Mouse (Mus musculus): Measurements from ENCODE around the gene Ctr9.
A peak's percentile ranks its signal among the peaks of the same experiment; 100 is the strongest.

Ctr9 gene

GRCm38 (mm10) chr7:111029046-111029553 lies 349 bp downstream of the Ctr9 start:
- no peak for DNase-seq (ENCODE audit: low spot score in 2 of 2)

DNA sequence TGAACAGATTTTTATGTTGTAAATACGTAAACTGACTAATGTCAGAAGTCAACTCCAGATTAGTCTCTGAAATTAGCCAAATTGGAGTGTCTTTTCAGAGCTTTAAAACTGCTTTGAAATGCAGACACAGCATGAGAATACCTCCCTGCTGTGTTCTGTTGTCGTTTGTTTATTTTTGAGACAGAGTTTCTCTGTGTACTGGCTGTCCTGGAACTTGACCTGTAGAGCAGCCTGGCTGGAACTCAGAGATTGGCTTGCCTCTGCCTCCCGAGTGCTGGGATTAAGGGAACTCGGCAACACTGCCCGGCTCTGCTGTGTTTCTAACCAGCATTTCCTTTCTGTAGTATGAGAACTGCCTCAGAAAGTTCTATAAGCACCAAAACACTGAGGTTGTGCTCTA lies 20.2 kb downstream of the Ctr9 start:
- DNase-seq (ENCODE audit: low spot score in 2 of 2): no peak

DNA sequence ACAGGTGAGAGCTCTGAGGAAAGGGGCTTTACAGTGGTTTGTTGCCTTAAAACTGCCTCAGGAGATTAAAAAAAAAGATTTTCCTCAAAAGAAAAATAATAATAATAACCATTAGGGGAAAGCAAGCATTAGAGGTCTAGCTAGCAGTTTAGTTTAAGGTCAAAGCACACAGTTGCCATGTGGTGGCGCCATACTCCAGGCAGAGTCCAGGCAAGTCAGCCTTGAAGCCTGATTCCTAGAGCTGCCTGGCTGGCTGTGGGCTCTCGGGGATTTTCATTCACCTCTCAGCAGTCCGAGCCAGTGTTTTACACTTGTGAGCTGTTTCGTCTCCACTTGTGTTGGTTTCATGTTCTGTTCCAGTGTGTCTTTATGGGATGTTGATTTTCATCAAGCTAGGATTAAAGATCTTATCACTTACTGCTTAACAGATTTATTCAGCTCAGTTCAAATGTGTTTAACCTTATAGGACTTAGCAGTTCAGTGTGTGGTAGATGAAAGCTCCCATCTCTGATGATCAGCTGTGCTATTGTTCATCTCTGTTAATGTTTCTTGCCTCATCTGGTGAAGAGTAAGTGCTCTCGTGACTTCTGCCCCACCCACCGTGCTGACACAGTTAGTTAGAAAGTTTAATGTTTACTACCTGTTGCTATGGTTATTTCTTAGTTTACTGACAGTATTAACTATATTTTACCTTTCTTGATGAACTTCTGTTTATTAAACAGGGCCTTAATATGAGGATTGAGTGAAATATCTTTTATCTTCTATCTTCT lies 21.1 kb downstream of the Ctr9 start:
- peak; percentile 64 to 82 for DNase-seq (ENCODE audit: low spot score in 2 of 2)

- DNase-seq (ENCODE audit: low spot score in 2 of 2): no peak
Observed at GRCm38 (mm10) chr7:111055221-111055620, 26.5 kb downstream of the Ctr9 start.

DNA sequence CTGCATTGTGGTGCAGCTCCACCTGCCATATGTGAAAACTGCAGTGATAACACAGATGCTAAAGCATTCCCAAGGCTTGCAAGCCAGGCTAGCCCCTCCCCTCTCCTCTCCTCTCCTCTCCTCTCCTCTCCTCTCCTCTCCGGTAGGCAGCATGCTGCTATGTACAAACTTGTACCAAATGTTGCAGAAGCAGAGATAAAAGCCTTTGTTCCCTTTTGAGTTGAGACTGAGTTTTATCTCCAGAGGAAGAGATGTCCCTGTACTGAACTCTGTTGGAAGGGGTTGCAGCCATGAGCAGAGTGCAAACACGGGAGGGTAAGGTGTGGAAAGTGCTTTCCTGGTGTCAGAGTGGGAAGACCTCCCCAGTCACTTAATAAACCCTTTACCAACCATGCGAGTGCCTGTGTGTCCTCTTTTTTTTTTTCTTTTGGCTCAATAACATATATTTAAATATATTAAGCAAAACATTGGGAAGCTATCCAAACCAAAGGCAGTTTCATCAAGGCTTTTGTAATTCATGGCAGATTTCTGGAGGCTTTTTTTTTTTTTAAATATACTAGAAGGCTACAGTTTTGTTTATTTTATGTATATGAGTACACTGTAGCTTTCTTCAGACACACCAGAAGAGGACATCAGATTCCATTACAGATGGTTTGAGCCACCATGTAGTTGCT lies 27.4 kb downstream of the Ctr9 start:
- DNase-seq (ENCODE audit: low spot score in 2 of 2): no peak

- no peak for DNase-seq (ENCODE audit: low spot score in 2 of 2)
Observed at GRCm38 (mm10) chr7:111059527-111059926, 30.8 kb downstream of the Ctr9 start.

DNA sequence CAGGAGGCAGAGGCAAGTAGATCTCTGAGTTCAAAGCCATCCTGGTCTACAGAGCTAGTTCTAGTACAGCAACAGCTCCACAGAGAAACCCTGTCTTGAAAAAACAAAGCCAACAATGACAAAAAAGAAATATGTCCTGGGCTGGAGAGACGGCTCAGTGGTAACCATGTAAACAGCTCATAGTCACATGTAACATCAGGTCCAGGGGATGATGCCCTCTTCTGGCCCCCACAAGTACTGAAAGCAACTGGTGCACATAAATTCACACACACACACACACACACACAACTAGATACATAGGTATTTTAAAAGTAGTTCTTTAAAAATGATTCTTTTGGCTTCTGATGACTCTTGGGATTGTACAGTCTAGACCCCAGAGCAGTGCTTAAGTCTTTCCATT lies 34.2 kb downstream of the Ctr9 start:
- no peak for DNase-seq (ENCODE audit: low spot score in 2 of 2)

DNA sequence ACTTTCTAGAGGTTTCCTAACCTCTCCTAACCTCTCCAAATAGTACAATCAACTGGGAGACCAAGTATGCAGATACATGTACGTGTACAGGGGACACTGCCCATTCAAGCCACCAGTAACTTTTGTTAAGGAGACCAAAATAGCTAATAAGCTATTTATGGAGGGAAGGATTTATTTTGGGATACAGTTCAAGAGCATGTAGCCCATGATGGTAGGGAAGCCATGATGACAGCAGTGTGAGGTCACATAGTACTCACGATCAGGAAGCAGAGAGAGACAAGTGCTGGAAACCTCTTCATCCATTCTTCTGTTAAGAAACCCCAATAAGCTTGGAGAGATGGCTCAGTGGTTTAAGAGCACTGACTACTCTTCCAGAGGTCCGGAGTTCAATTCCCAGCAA lies 39.4 kb downstream of the Ctr9 start:
- no peak for DNase-seq (ENCODE audit: low spot score in 2 of 2)

- DNase-seq (ENCODE audit: low spot score in 2 of 2): peak in 1 of 2 experiments; percentile 48
Observed at GRCm38 (mm10) chr7:111069439-111070166, 40.9 kb downstream of the Ctr9 start.

DNA sequence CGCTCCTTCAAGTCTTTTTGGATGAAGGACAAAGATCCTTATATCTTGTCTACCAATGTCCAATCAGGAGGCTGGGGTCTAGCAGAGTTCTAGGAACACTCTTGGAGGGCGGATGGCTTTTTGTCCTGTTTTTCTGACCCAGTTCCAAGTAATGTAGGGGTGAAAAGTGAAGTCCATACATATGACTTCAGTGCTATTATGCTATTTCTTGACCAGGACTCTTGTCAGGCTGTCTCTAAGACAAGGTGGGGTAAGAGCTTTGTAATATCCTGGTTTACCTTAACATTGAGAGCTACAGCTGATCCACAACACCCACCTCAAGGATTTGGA lies 41.4 kb downstream of the Ctr9 start:
- no peak for DNase-seq (ENCODE audit: low spot score in 2 of 2)

- DNase-seq (ENCODE audit: low spot score in 2 of 2): no peak
Observed at GRCm38 (mm10) chr7:111072410-111072809, 43.7 kb downstream of the Ctr9 start.

DNA sequence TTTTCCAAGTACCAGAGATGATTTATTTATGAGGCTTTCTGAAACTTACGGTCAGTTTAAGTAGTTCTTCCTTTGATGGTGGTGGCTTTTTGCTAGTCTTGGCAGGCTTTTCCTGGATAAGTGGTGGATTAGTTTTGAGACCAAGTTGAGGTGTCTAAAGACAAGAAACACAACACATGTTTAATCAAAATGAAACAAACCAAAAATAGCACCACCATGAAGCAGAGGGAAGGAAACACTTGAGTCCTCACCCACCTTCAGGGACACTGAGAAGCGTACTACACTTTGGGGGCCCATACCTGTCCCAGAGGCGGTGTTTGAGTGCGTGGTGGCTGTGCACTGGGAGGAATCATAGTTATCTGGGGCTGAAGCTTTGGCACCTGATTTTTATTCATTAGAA lies 46.5 kb downstream of the Ctr9 start:
- DNase-seq (ENCODE audit: low spot score in 2 of 2): no peak

- no peak for DNase-seq (ENCODE audit: low spot score in 2 of 2)
Observed at GRCm38 (mm10) chr7:111078271-111078670, 49.5 kb downstream of the Ctr9 start.

DNA sequence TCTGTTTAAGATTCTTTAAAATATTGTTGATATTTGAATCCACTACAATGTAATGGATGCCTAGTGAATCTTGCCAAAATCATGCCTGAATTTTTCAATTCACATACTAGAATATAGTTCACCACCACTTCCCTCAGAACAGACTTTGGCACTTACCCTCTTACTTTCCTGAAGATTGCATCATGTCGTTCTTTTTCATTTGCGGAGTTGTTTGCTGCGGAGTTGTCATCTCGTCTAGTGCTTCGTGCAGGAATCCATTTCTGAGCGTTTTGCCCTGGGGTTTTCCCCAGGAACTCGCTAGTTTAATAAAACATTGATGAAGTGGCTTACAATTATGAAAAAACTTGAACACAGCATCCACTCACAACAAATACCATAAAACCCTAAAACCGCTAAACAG lies 51.3 kb downstream of the Ctr9 start:
- DNase-seq (ENCODE audit: low spot score in 2 of 2): no peak

GRCm38 (mm10) chr7:111080876-111081275 lies 52.1 kb downstream of the Ctr9 start:
- DNase-seq (ENCODE audit: low spot score in 2 of 2): no peak

DNA sequence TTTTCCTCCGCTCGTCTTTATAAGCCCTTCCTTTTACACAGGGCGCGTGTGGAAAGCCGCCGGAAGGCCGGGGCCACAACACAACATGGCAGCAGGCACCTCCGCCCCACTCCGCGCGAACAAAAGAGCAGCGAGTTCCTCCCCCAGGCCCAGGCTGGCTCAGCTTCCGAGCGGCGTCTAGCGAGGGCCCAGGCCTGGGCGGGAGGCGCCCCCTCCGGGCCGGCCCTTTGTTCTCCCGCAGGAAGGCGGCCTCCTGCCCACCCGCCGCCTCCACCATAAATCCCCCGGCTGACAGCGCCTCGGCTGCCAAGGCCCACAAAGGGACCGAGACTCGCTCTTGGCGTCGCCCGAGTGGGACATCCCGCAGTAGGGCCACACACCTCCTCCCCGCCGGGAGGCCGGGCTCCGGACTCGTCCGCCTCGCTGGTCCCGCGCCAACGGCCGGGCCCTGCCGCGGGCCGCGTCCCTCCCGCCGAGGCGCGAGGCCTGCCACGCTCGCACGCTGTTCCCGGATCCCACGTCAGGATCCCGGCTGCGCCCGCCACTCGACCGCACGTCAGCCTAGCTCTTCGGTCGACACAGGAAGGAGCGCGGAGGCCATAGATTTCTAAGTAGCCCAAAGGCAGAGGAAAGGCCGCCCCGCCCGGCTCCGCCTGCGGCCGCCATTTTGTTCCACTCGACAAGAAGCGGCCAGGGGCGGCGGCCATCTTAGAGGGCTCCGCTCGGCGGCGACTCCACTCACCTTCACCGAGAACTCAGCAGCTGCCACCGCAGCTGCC lies 53.5 kb downstream of the Ctr9 start:
- peak; percentile 88 to 94 for DNase-seq (ENCODE audit: low spot score in 2 of 2)

DNA sequence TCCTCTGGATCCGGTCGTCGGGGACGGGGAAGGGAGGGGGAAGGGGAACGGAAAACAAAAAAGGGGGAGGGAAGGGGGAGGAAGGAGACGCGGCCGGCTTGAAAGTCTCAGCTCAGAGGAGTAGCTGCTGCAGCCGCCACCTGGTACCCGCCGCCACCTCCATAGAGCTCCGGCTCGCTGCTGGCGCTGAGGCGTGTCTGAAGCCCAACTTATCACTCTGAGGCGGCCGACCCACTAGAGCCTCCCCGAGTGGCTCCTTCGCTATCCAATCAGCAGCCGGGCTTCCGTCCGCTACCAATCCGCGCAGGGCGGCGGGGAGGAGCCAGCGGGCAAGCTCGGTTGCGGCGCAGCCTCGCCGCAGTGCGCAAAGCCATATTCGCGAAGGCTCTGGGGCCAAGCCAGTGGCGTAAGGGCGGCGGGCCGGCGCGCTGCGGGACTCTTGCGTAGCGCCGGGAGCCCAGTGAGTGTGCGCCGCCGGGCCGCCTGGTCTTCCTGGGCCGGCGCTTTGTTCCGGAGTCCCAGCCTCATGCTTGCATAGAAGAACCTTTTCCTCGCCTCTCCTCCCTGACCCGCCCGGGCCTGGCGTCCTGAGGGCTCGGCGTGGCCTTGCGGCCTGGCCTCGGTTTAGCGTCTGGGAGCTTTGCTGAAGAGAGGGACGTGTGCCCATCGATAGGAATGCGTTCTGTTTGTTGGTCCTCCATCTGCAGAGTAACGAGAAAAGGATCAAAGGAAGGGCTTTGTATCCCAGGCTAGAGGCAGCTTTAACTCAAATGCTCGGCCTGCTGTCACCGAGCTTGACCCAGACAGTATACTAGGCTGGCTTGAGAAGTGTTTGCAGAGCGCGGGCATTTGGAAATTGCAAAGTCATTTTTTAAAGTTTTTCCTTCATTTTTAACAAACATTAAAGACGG lies 54.3 kb downstream of the Ctr9 start, which contains the start of gene Eif4g2:
Eif4g2 (minus strand) TSS at position 209 of the 911 bp plus-strand sequence.
- peak; percentile 98 for DNase-seq (ENCODE audit: low spot score in 2 of 2)

- DNase-seq (ENCODE audit: low spot score in 2 of 2): no peak
Observed at GRCm38 (mm10) chr7:111083733-111084120, 55.0 kb downstream of the Ctr9 start.

DNA sequence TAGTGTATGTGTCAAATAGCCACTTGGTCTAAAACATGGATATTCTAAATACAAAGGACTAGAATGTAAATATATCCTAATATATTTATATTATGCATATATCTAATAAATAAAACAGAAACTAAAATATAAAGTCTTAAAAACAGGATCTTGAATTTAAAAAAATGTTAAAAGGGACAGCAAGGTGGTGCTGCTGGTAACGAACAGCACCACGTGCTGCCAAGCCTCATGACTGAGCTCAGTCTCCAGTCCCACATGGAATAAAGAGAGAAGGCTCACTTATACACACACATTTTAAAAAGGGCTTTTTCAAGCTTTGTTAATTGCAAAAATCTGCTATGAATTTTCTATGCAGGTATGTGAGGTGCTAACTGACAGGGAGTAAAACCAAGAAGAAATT lies 55.7 kb downstream of the Ctr9 start:
- DNase-seq (ENCODE audit: low spot score in 2 of 2): no peak

DNA sequence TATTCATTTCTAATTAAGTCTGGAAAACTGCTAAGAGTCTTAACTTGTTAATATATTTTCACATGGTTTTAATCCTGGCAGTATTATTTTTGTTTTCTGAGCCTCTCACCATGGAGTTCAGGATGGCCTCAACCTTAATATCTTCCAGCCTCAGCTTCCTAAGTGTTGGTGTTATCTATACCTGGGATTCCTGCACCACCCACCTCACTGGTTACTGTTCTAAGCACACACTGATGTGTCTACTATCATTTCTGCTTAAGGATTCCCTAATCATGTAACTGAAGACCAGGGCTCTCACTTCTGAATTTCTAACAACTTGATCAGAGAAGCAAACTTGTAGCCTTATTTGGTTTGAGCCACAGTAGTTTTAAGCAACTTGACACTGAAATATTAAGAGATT lies 56.4 kb downstream of the Ctr9 start:
- DNase-seq (ENCODE audit: low spot score in 2 of 2): no peak

GRCm38 (mm10) chr7:111095169-111095568 lies 66.4 kb downstream of the Ctr9 start:
- no peak for DNase-seq (ENCODE audit: low spot score in 2 of 2)

Data from spleen, postnatal 4 days (tissue).